Mouse (Mus musculus): Measurements from ENCODE around the gene Smad6. TPM values are rescaled to one million over a fixed set of nuclear protein-coding genes. Genes with fewer than 3 reads are reported as not detected.

The Smad6 gene
- polyA plus RNA-seq, 2 experiments: 1.8 to 3.9 TPM

GRCm38 (mm10) chr9:64050513-64051065, 28.7 kb upstream of the Smad6 start:
- WGBS (ENCODE audit: insufficient replicate concordance): 21% methylated on average over 8 of the region's 8 CpGs
- peak overlapping the region; percentile 56 for H3K4me3 ChIP-seq (ENCODE audit: insufficient read depth in 1 of 2, low read depth in 2 of 2, low read length in 2 of 2)
- TF ChIP-seq CTCF (IDR thresholded peaks at IDR 0.05; ENCODE audit: low read depth) (no peak), EP300 (IDR thresholded peaks at IDR 0.05; ENCODE audit: low read depth) (no peak)
- no peak; the same call in 1 of the 2 replicates for ATAC-seq (ENCODE audit: insufficient read depth)
- no peaks in the 10 kb centered on the region for H3K9me3 ChIP-seq (ENCODE audit: control insufficient read depth, low read length)
- no peaks in the 10 kb centered on the region for H3K27me3 ChIP-seq (ENCODE audit: control insufficient read depth, insufficient read depth, low read length)
- peak in 2 of 3 experiments; percentile 39 to 64 for DNase-seq (ENCODE audit: low read depth in 3 of 3, low spot score in 3 of 3)
- peaks cover 59 to 77% of the 10 kb centered on the region in 2 experiments for H3K4me1 ChIP-seq (replicated peaks; ENCODE audit: control insufficient read depth in 2 of 2, insufficient read depth in 2 of 2, low read length in 1 of 2)
- H3K27ac ChIP-seq: peak overlapping the region; percentile 98
- H3K36me3 ChIP-seq (replicated peaks; ENCODE audit: control insufficient read depth, insufficient read depth, low read depth): no peaks in the 10 kb centered on the region
- H3K4me2 ChIP-seq (ENCODE audit: low read depth): peak overlapping the region; percentile 80
- peak overlapping the region; percentile 62 for H3K9ac ChIP-seq (replicated peaks)

- Histone ChIP-seq H3K9me3 (ENCODE audit: control insufficient read depth, low read length) (no peaks in the 10 kb centered on the region), H3K4me1 (replicated peaks; ENCODE audit: control insufficient read depth in 2 of 2, insufficient read depth in 2 of 2, low read length in 1 of 2) (peaks cover 62 to 83% of the 10 kb centered on the region in 2 experiments), H3K4me3 (ENCODE audit: insufficient read depth in 1 of 2, low read depth in 2 of 2, low read length in 2 of 2) (peak overlapping the region; percentile 56), H3K36me3 (replicated peaks; ENCODE audit: control insufficient read depth, insufficient read depth, low read depth) (no peaks in the 10 kb centered on the region), H3K4me2 (ENCODE audit: low read depth) (peak overlapping the region; percentile 80), H3K27ac (peak overlapping the region; percentile 98), H3K9ac (replicated peaks) (peak overlapping the region; percentile 62), H3K27me3 (ENCODE audit: control insufficient read depth, insufficient read depth, low read length) (no peaks in the 10 kb centered on the region)
- peak; percentile 77 for ATAC-seq (ENCODE audit: insufficient read depth)
- peak; percentile 94 to 96 (median 95) for DNase-seq (ENCODE audit: low read depth in 3 of 3, low spot score in 3 of 3)
- TF ChIP-seq EP300 (IDR thresholded peaks at IDR 0.05; ENCODE audit: low read depth): no peak
- peak; percentile 50 for TF ChIP-seq CTCF (IDR thresholded peaks at IDR 0.05; ENCODE audit: low read depth)
- WGBS (ENCODE audit: insufficient replicate concordance): 11% methylated on average over 32 of the region's 32 CpGs
These were observed 27.9 kb upstream of the Smad6 start for GRCm38 (mm10) chr9:64049471-64050380.

DNA sequence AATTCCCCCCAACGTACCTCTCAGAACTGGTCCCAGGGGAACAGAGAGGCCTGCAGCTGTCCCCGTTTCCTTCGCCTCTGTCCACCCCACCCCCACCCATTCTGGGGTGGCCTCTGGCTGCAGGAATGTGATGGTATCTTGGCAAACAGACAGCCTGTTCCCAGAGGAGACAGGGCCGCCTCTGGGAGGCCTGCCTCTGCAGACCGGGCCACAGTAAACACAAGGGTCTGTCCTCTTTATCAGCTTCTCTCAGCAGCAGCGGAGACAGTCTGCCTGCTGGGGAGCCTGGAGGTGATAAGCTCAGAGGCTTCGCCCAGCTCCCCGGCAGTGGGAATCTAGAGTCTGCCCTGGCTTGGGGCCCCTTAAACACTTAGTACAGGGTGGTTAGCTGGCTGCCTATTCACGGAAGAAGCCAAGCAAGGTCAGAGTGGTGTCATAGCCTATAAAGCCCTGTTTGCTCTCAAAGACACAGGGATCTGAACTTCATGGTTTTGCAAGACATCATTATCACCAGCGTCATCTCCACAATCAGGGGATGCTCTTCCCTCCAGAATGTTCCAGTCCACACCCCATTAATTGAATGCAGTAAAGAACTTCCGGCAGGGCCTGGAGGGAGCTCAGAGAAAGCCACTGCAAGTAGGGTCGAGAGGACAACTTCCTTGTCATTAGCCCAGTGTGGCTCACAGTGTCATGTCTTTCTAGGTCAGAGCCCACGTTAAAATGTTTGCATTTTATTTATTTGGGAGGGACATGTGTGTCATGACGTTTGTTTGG, 23.4 kb upstream of the Smad6 start:
- Histone ChIP-seq H3K27me3 (ENCODE audit: control insufficient read depth, insufficient read depth, low read length) (no peaks in the 10 kb centered on the region), H3K4me3 (ENCODE audit: insufficient read depth in 1 of 2, low read depth in 2 of 2, low read length in 2 of 2) (peak overlapping the region; percentile 42 to 65), H3K27ac (peak overlapping the region; percentile 98), H3K4me1 (replicated peaks; ENCODE audit: control insufficient read depth in 2 of 2, insufficient read depth in 2 of 2, low read length in 1 of 2) (peaks cover 67 to 93% of the 10 kb centered on the region in 2 experiments), H3K9me3 (ENCODE audit: control insufficient read depth, low read length) (no peaks in the 10 kb centered on the region), H3K36me3 (replicated peaks; ENCODE audit: control insufficient read depth, insufficient read depth, low read depth) (no peaks in the 10 kb centered on the region), H3K9ac (replicated peaks) (peak overlapping the region; percentile 82), H3K4me2 (ENCODE audit: low read depth) (peak overlapping the region; percentile 75)
- peak; percentile 93 for ATAC-seq (ENCODE audit: insufficient read depth)
- WGBS (ENCODE audit: insufficient replicate concordance): 4% methylated on average over 14 of the region's 14 CpGs
- DNase-seq (ENCODE audit: low read depth in 3 of 3, low spot score in 3 of 3): peak; percentile 95 to 96 (median 96)
- TF ChIP-seq CTCF (IDR thresholded peaks at IDR 0.05; ENCODE audit: low read depth) (peak; percentile 49), EP300 (IDR thresholded peaks at IDR 0.05; ENCODE audit: low read depth) (peak; percentile 97)

GRCm38 (mm10) chr9:64044343-64044742, 22.5 kb upstream of the Smad6 start:
- TF ChIP-seq CTCF (IDR thresholded peaks at IDR 0.05; ENCODE audit: low read depth): no peak
- no peak for TF ChIP-seq EP300 (IDR thresholded peaks at IDR 0.05; ENCODE audit: low read depth)
- Histone ChIP-seq H3K27ac (peak overlapping the region; percentile 98), H3K27me3 (ENCODE audit: control insufficient read depth, insufficient read depth, low read length) (no peaks in the 10 kb centered on the region), H3K36me3 (replicated peaks; ENCODE audit: control insufficient read depth, insufficient read depth, low read depth) (no peaks in the 10 kb centered on the region), H3K9me3 (ENCODE audit: control insufficient read depth, low read length) (no peaks in the 10 kb centered on the region), H3K9ac (replicated peaks) (peak overlapping the region; percentile 82), H3K4me3 (ENCODE audit: insufficient read depth in 1 of 2, low read depth in 2 of 2, low read length in 2 of 2) (peak overlapping the region; percentile 42 to 65), H3K4me2 (ENCODE audit: low read depth) (peak overlapping the region; percentile 75), H3K4me1 (replicated peaks; ENCODE audit: control insufficient read depth in 2 of 2, insufficient read depth in 2 of 2, low read length in 1 of 2) (peaks cover 60 to 87% of the 10 kb centered on the region in 2 experiments)
- 41% methylated on average over 8 of the region's 8 CpGs for WGBS (ENCODE audit: insufficient replicate concordance)
- no peak for ATAC-seq (ENCODE audit: insufficient read depth)
- no peak for DNase-seq (ENCODE audit: low read depth in 3 of 3, low spot score in 3 of 3)
